Mouse (Mus musculus) cortical plate, adult 2 months (tissue): ENCODE data around the gene Olfr1438-ps1. TPM values are rescaled to one million over a fixed set of nuclear protein-coding genes. Genes with fewer than 3 reads are reported as not detected.
"Not testable (repeated sequence)": the region's sequence is repeated elsewhere in the genome, so short reads cannot be mapped to it uniquely, and the experiment has no call there.

Experiments used
- H3K27ac ChIP-seq: fragments of 200-500 bp; 2 replicates; pipeline ENCODE4 v1.5.1; 2012; ENCODE audit warnings: low read length, control low read depth, inconsistent platforms; ENCODE audit not compliant: insufficient read depth
- H3K4me1 ChIP-seq: fragments of 200-500 bp; 2 replicates; pipeline ENCODE4 v1.6.1; 2011; ENCODE audit warnings: low read length; ENCODE audit not compliant: control insufficient read depth, insufficient read depth
- H3K4me3 ChIP-seq: fragments of 200-500 bp; 2 replicates; pipeline ENCODE4 v1.5.1; 2011; ENCODE audit warnings: mild to moderate bottlenecking, low read length, control low read depth; ENCODE audit not compliant: insufficient read depth
- CTCF ChIP-seq: fragments of 200-500 bp; IDR thresholded peaks from 2 replicates; pipeline ENCODE4 v1.5.1; 2011; ENCODE audit warnings: mild to moderate bottlenecking, control low read depth, low read length; ENCODE audit not compliant: insufficient read depth; ENCODE audit errors: extremely low read depth
- POLR2A ChIP-seq: fragments of 200-500 bp; IDR thresholded peaks from 2 replicates; pipeline ENCODE4 v1.6.1; 2011; ENCODE audit warnings: mild to moderate bottlenecking, low read length, control low read depth; ENCODE audit not compliant: insufficient read depth; ENCODE audit errors: extremely low read depth
- polyA plus RNA-seq: library from polyadenylated mRNA; depleted of rRNA; stranded (reverse); fragments of >200 nt; gene quantifications from 2 replicates; pipeline ENCODE4 v1.2.3, GENCODE M21; 2012; rRNA removed

The Olfr1438-ps1 gene
- 0.02 TPM in 1 of 2 replicates, not detected in the other for polyA plus RNA-seq

GRCm38 (mm10) chr19:12335810-12336209, at the start of gene Olfr1438-ps1:
Olfr1438-ps1 (minus strand) TSS chr19:12335910.
- no peak for TF ChIP-seq POLR2A
- TF ChIP-seq CTCF, result no peak
- Histone ChIP-seq H3K27ac (no peak within 1 kb of the TSS), H3K4me3 (no peak within 1 kb of the TSS), H3K4me1 (no peaks in the 10 kb centered on the region)

DNA sequence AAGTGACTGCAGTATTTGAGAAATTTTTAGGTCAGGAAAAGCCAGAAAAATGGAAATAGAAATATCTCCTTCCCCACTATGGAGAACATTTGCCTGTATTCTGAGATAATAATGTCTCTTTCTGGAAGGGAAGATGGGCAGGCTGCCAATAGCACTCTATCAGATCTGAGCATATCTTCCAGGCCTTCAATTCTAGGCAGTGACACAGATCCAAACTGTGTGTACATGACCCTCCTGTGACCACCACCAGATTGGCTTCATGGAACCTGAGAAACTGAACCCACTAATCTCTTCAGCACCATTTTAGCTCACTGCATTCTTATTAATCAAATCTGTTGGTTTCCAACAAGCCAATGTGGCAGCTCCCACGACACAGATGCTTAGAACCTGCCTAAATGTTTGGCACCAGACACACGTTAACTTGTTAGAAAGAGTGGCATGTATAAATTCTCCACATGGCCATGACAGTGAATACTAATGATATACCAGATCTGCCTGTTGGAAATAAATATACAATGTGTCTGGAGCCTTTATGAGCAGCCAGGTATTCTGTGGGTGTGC, 38.8 kb upstream of the Olfr1438-ps1 start:
- no peaks in the 10 kb centered on the region for H3K4me1 ChIP-seq
- TF ChIP-seq POLR2A (no peak), CTCF (no peak)
- H3K4me3 ChIP-seq, result no peak overlapping the region
- H3K27ac ChIP-seq, result no peak overlapping the region

GRCm38 (mm10) chr19:12373004-12373403, 37.3 kb upstream of the Olfr1438-ps1 start:
- H3K4me3 ChIP-seq, result no peak overlapping the region
- TF ChIP-seq POLR2A, result no peak
- no peak overlapping the region; the same call in 1 of the 2 replicates for H3K27ac ChIP-seq
- H3K4me1 ChIP-seq, result no peaks in the 10 kb centered on the region

GRCm38 (mm10) chr19:12325001-12325400, 10.7 kb downstream of the Olfr1438-ps1 start, which contains the start of gene Olfr1437:
Olfr1437 (minus strand) TSS chr19:12325101.
- TF ChIP-seq POLR2A (no peak), CTCF (no peak)
- no peak within 1 kb of the TSS for H3K4me3 ChIP-seq

GRCm38 (mm10) chr19:12299030-12299429, 36.7 kb downstream of the Olfr1438-ps1 start, which contains the start of gene Olfr1436:
Olfr1436 (minus strand) TSS chr19:12299130.
- not testable (repeated sequence) for H3K27ac ChIP-seq, H3K4me3 ChIP-seq, H3K4me1 ChIP-seq

More at GRCm38 (mm10) chr19:12325001-12325400, 10.7 kb downstream of the Olfr1438-ps1 start, which contains the start of gene Olfr1437:
- Histone ChIP-seq H3K27ac (no peak within 1 kb of the TSS), H3K4me1 (no peaks in the 10 kb centered on the region)

- TF ChIP-seq CTCF (no peak), POLR2A (no peak)
- Histone ChIP-seq H3K4me1 (no peaks in the 10 kb centered on the region), H3K4me3 (no peak overlapping the region), H3K27ac (no peak overlapping the region)
These were observed 42.7 kb downstream of the Olfr1438-ps1 start for GRCm38 (mm10) chr19:12292979-12293378.

DNA sequence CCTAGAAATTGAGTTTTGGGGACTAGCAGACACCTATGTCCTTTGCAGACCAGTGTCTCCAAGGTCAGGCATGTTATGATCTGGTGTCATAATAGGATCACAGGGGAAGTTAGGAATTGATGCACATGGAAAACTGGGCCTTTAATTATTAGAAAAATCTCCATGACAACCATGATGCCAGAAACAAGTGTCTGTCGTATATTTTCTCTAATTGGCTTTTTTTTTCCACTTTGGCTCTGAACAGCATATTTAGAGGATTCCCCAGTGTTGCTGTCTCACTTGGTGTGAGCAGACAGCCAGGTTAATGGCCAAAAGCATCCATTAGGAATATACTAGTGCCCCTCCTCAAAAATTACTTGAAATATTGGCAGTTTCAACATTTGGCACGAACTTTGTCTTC, 56.2 kb downstream of the Olfr1438-ps1 start, which contains the start of gene Olfr1434:
TSS of gene Olfr1434 (plus strand) at position 301 of the 400 bp plus-strand sequence.
- TF ChIP-seq CTCF (no peak), POLR2A (no peak)

More for the DNA sequence above, 56.2 kb downstream of the Olfr1438-ps1 start, which contains the start of gene Olfr1434:
- Histone ChIP-seq H3K27ac (no peak within 1 kb of the TSS), H3K4me1 (no peaks in the 10 kb centered on the region), H3K4me3 (no peak within 1 kb of the TSS)

Other genes starting within 250 kb of the Olfr1438-ps1 start
- not detected in 2 replicates for gene Olfr1426, start 243.9 kb downstream of the Olfr1438-ps1 start, polyA plus RNA-seq
- gene Olfr1427, start 232.6 kb downstream of the Olfr1438-ps1 start, polyA plus RNA-seq, result not detected in 2 replicates
- gene Olfr1428, start 220.0 kb downstream of the Olfr1438-ps1 start, polyA plus RNA-seq, result not detected in 2 replicates
- not detected in 2 replicates for gene Olfr76, start 212.7 kb downstream of the Olfr1438-ps1 start, polyA plus RNA-seq
- not detected in 2 replicates for gene Olfr1555-ps1, start 165.8 kb downstream of the Olfr1438-ps1 start, polyA plus RNA-seq
- 0.04 TPM in 1 of 2 replicates, not detected in the other for gene Olfr1431, start 135.3 kb downstream of the Olfr1438-ps1 start, polyA plus RNA-seq
- not detected in 2 replicates for gene Olfr1432, start 103.3 kb downstream of the Olfr1438-ps1 start, polyA plus RNA-seq
- gene Olfr262, start 94.3 kb downstream of the Olfr1438-ps1 start, polyA plus RNA-seq, result not detected in 2 replicates
- 0.08 and 0.09 TPM in 2 replicates for gene Olfr235, start 74.9 kb downstream of the Olfr1438-ps1 start, polyA plus RNA-seq
- gene Olfr1434, start 56.1 kb downstream of the Olfr1438-ps1 start, polyA plus RNA-seq, result not detected in 2 replicates
- not detected in 2 replicates for gene Olfr1436, start 36.8 kb downstream of the Olfr1438-ps1 start, polyA plus RNA-seq
- gene Olfr1437, start 10.8 kb downstream of the Olfr1438-ps1 start, polyA plus RNA-seq, result 0.06 TPM in 1 of 2 replicates, not detected in the other
- gene Olfr1440, start 51.4 kb upstream of the Olfr1438-ps1 start, polyA plus RNA-seq, result not detected in 2 replicates
- not detected in 2 replicates for gene Olfr1441, start 81.5 kb upstream of the Olfr1438-ps1 start, polyA plus RNA-seq
- gene Pfpl, start 92.0 kb upstream of the Olfr1438-ps1 start, polyA plus RNA-seq, result 0.02 TPM in 1 of 2 replicates, not detected in the other
- 11.9 and 13.0 TPM in 2 replicates for gene Mpeg1, start 124.9 kb upstream of the Olfr1438-ps1 start, polyA plus RNA-seq
- 20.8 and 23.2 TPM in 2 replicates for gene Dtx4, start 165.5 kb upstream of the Olfr1438-ps1 start, polyA plus RNA-seq
- gene Fam111a, start 209.8 kb upstream of the Olfr1438-ps1 start, polyA plus RNA-seq, result 1.2 and 1.4 TPM in 2 replicates